9 mouse cellular contexts compared by ENCODE assay signal in the genomic region with DNA sequence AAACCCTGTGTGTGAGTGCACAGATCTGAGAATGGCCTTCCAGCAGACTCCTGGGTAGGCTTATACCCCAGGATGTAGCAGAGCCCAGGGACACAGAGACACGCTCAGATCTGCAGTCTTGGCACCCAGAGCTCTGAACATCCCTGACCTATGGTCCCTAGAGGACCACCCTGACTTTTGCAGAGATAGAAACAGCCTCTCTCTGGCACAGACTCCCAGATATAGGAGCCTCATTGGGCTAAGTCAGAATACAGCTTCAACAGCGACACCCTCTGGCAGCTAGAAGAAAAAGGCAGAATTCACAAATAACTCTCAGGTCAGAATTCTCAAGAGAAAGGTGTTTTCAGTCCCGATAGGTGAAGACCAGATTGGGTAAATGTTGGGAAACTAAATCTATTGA.
DNase-seq lines count a peak whose midpoint lies in the region; TF ChIP-seq lines count a peak whose summit lies in the region.
"Had no signal": no experiment of that assay in that cellular context is flagged by ENCODE, and none has a peak within 500 bp of the region (broad histone marks: within the 10 kb centered on the region; RNA-seq: fewer than 3 reads in every experiment).

No protein-coding gene starts in this region.

- H3K27ac ChIP-seq in bone marrow macrophage, adult 2 months (ENCODE audit: insufficient read depth, low read depth, low read length), result no peak overlapping the region

- TF ChIP-seq POLR2A in bone marrow macrophage, adult 2 months (IDR thresholded peaks at IDR 0.05; ENCODE audit: borderline replicate concordance, low read depth, low read length), result no peak

- intact Hi-C loops in left cerebral cortex, postnatal 14 days (cut with DNase I), result no loop called here

- peak; percentile 42 to 48 for DNase-seq in cerebellum, postnatal 10 days
- no peak for DNase-seq in cerebellum, adult 11 months
- peak; percentile 5 to 11 for DNase-seq in left cerebral cortex, postnatal 14 days (ENCODE audit: low spot score in 2 of 2)
- no peak for DNase-seq in left cerebral cortex, adult 11 months (ENCODE audit: low spot score)
- DNase-seq in kidney, postnatal 4 days, result peak; percentile 39 to 53
- DNase-seq in spleen, postnatal 36 days (ENCODE audit: low spot score in 2 of 2), result no peak
- no peak for DNase-seq in natural killer cell, adult 2 months (ENCODE audit: low spot score in 2 of 2)

- 0 out of 2 replicates have a peak, but pooled peaks cover 2% of the 10 kb centered on the region for H3K4me1 ChIP-seq in bone marrow macrophage, adult 2 months (ENCODE audit: control insufficient read depth, insufficient read depth, low read length)

- peak; percentile 54 for TF ChIP-seq CTCF in bone marrow macrophage, adult 2 months (IDR thresholded peaks at IDR 0.05; ENCODE audit: low read depth, low read length)

- H3K4me3 ChIP-seq in bone marrow macrophage, adult 2 months (ENCODE audit: insufficient read depth, low read length), result no peak overlapping the region
- H3K4me3 ChIP-seq: myocyte had no signal

Comparison
In these comparisons a context has a peak if more than half of its experiments do, and no peak if none do; other contexts are left out.
1. DNase-seq: peak in cerebellum, postnatal 10 days (2 of 2), left cerebral cortex, postnatal 14 days (2 of 2) and kidney, postnatal 4 days (2 of 2); none in cerebellum, adult 11 months (single experiment), left cerebral cortex, adult 11 months (single experiment), spleen, postnatal 36 days (0 of 2) and natural killer cell, adult 2 months (0 of 2).